Mouse (Mus musculus) MEL (cell line): ENCODE measurements around the gene Negr1.

Source experiments
- CHD2 ChIP-seq: IDR thresholded peaks from 2 replicates; pipeline ENCODE4 v1.6.1; 2011; ENCODE audit warnings: low read length, improper control_type of control experiment
- CTCF ChIP-seq, 3 experiments: IDR thresholded peaks in 2 of 3; conservative IDR thresholded peaks in 1 of 3; 2 replicates each; pipeline ENCODE4 v1.5.1; 2011 to 2012; ENCODE audit warnings: low read length in 3 of 3, low read depth in 2 of 3, mild to moderate bottlenecking in 2 of 3, improper control_type of control experiment in 1 of 3, inconsistent platforms in 1 of 3, mixed read lengths in 1 of 3, moderate library complexity in 1 of 3; ENCODE audit not compliant: control insufficient read depth in 1 of 3, insufficient read depth in 1 of 3, poor library complexity in 1 of 3, severe bottlenecking in 1 of 3
- EP300 ChIP-seq, 2 experiments: IDR thresholded peaks; 2 replicates each; pipeline ENCODE4 v1.6.1; 2011; ENCODE audit warnings: improper control_type of control experiment in 2 of 2, low read length in 2 of 2, low read depth in 1 of 2, mild to moderate bottlenecking in 1 of 2
- GATA1 ChIP-seq: IDR thresholded peaks from 2 replicates; pipeline ENCODE4 v1.6.1; 2011; ENCODE audit warnings: low read depth, low read length, improper control_type of control experiment
- MAZ ChIP-seq: IDR thresholded peaks from 2 replicates; pipeline ENCODE4 v1.6.1; 2012; ENCODE audit warnings: low read depth, mild to moderate bottlenecking, inconsistent platforms, low read length, improper control_type of control experiment
- NELFE ChIP-seq: IDR thresholded peaks from 2 replicates; pipeline ENCODE4 v1.6.1; 2011; ENCODE audit warnings: low read depth, low read length, improper control_type of control experiment
- POLR2A ChIP-seq, 2 experiments: IDR thresholded peaks; 2 replicates each; pipeline ENCODE4 v1.6.1; 2011 to 2012; ENCODE audit warnings: low read length in 2 of 2, mild to moderate bottlenecking in 2 of 2, control low read depth in 1 of 2, improper control_type of control experiment in 1 of 2, low read depth in 1 of 2, moderate library complexity in 1 of 2; ENCODE audit not compliant: control insufficient read depth in 1 of 2, insufficient read depth in 1 of 2, poor library complexity in 1 of 2
- POLR2AphosphoS2 ChIP-seq: IDR thresholded peaks from 2 replicates; pipeline ENCODE4 v1.6.1; 2011; ENCODE audit warnings: low read length, improper control_type of control experiment
- POLR2AphosphoS5 ChIP-seq: IDR thresholded peaks from 2 replicates; pipeline ENCODE4 v1.6.1; 2012; ENCODE audit warnings: low read depth, borderline replicate concordance, mild to moderate bottlenecking, inconsistent platforms, low read length, moderate library complexity, mixed read lengths
- SMC3 ChIP-seq: IDR thresholded peaks from 2 replicates; pipeline ENCODE4 v1.6.1; 2011; ENCODE audit warnings: low read depth, low read length, improper control_type of control experiment
- TCF12 ChIP-seq: IDR thresholded peaks from 2 replicates; pipeline ENCODE4 v1.6.1; 2014; ENCODE audit warnings: low read depth, mild to moderate bottlenecking, inconsistent platforms, low read length, improper control_type of control experiment, moderate library complexity
- ZC3H11A ChIP-seq: IDR thresholded peaks from 2 replicates; pipeline ENCODE4 v1.6.1; 2012; ENCODE audit warnings: low read depth, mild to moderate bottlenecking, inconsistent platforms, low read length, improper control_type of control experiment
- ZNF384 ChIP-seq: IDR thresholded peaks from 2 replicates; pipeline ENCODE4 v1.6.1; 2012; ENCODE audit warnings: low read depth, mild to moderate bottlenecking, inconsistent platforms, low read length, improper control_type of control experiment

DNA sequence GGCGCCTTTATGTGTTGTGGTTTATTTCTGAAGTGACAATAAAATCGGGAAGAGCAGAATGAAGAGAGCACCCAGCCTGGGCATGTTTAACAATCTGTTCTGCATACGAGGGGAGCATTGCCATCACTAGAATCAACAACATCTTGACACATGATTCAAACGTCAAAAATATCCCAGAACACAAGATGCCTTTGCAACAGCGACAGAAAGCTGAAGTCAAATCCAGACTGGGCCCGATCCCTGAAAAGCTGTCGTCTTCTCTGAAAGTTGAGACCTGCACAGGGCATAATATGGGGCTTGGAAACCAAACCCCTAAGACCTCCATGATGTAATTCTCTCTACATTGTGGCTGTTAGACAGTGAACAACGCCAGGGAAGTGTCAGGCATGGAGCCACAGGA lies 642.0 kb downstream of the Negr1 start:
- TF ChIP-seq EP300 (IDR thresholded peaks at IDR 0.05; ENCODE audit: low read depth in 1 of 2, low read length in 2 of 2) (no peak), ZC3H11A (no peak), POLR2AphosphoS2 (no peak), TCF12 (no peak), CTCF (IDR thresholded peaks at IDR 0.05 in 2 of 3, conservative IDR thresholded peaks at IDR 0.05 in 1 of 3; ENCODE audit: control insufficient read depth in 1 of 3, insufficient read depth in 1 of 3, low read depth in 2 of 3, low read length in 3 of 3, poor library complexity in 1 of 3, severe bottlenecking in 1 of 3) (no peak), NELFE (no peak), GATA1 (no peak), SMC3 (no peak), POLR2A (IDR thresholded peaks at IDR 0.05; ENCODE audit: control insufficient read depth in 1 of 2, insufficient read depth in 1 of 2, low read depth in 1 of 2, low read length in 2 of 2, poor library complexity in 1 of 2) (no peak), CHD2 (no peak), MAZ (no peak), POLR2AphosphoS5 (no peak), ZNF384 (no peak)
